Mouse (Mus musculus): ENCODE data around the gene Cmc2.

The Cmc2 gene

GRCm38 (mm10) chr8:116905836-116906235 lies 15.4 kb downstream of the Cmc2 start:
- DNase-seq (ENCODE audit: low spot score in 2 of 2), result no peak

GRCm38 (mm10) chr8:116905252-116905651 lies 16.0 kb downstream of the Cmc2 start:
- no peak for DNase-seq (ENCODE audit: low spot score in 2 of 2)

DNA sequence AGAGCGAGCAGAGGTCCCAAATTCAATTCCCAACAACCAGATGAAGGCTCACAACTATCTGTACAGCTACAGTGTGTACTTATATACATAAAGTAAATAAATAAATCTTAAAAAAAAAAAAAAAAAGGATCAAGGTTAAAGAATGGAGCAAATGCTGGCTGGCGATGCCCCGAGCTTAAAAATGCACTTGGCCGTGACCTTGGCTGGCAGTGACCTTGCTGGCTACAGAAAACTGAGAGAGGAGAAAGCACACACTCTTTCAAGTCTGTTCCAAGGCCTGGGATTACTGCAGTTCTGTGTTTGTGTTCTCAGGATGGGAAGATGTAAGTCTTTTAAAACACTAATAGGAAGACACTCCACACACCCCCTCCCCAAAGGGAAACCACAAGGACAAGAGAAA lies 16.5 kb downstream of the Cmc2 start:
- no peak for DNase-seq (ENCODE audit: low spot score in 2 of 2)

DNA sequence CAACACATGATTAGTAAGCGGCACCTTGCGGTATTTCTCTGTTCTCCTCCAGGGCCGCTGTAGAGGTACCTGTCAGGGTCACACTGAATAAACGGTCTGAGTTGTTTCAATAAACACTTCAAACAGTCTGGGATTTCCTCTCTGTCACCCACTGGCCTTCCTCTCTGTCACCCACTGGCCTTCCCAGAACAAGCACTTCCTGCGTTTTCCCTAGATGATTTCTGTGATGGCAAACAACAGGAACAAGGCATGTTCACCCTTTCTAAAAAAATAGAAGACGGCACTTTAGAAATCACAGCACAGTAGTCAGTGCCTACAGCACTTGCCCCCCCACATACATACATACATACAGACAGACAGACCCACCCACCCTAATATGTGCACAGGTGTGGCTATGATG lies 25.7 kb downstream of the Cmc2 start:
- no peak for DNase-seq (ENCODE audit: low spot score in 2 of 2)

GRCm38 (mm10) chr8:116893938-116894337 lies 27.3 kb downstream of the Cmc2 start:
- no peak for DNase-seq (ENCODE audit: low spot score in 2 of 2)

- no peak for DNase-seq (ENCODE audit: low spot score in 2 of 2)
These were observed 28.6 kb downstream of the Cmc2 start for GRCm38 (mm10) chr8:116892636-116893035.

- no peak for DNase-seq (ENCODE audit: low spot score in 2 of 2)
These were observed 29.1 kb downstream of the Cmc2 start for GRCm38 (mm10) chr8:116892130-116892529.

- no peak for DNase-seq (ENCODE audit: low spot score in 2 of 2)
These were observed 29.8 kb downstream of the Cmc2 start for GRCm38 (mm10) chr8:116891446-116891845.

GRCm38 (mm10) chr8:116887813-116888212 lies 33.4 kb downstream of the Cmc2 start:
- DNase-seq (ENCODE audit: low spot score in 2 of 2), result no peak

DNA sequence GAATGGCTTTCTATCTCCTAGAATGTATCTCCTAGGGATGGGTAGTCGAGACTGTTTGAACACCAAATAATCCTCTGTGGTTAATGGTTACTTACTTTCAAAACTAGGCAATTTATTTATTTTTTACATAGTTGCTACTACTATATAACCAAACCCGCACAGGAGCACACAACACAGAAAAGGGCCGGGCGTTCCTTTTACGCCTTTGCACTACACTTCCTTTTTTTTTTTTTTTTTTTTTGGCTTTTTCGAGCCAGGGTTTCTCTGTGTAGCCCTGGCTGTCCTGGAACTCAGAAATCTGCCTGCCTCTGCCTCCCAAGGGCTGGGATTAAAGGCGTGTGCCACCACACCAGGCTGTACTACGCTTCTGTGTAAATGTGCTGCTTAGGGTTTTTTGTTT lies 39.9 kb downstream of the Cmc2 start:
- DNase-seq (ENCODE audit: low spot score in 2 of 2), result no peak

- no peak for DNase-seq (ENCODE audit: low spot score in 2 of 2)
These were observed 45.3 kb downstream of the Cmc2 start for GRCm38 (mm10) chr8:116875798-116876450.

GRCm38 (mm10) chr8:116873986-116874385 lies 47.3 kb downstream of the Cmc2 start:
- DNase-seq (ENCODE audit: low spot score in 2 of 2), result no peak

DNA sequence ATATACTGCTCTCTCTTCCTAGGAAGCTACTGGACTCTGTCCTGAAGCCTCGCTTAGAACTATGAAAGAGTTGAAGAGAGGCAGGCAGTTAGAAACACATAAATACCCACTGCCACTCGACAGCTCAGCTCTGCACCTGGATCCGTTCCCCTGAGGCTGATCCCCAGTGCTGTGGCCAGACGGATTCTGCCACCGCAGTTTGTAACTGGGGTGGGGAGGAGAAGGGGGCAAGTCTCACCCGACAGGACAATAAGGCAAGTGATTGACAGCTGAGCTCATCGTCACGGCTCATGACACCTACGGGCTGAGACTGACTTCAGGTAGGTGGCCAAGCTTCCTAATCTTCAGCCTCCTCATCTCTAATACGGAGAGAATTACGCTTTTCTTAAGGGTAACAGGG lies 47.7 kb downstream of the Cmc2 start:
- DNase-seq (ENCODE audit: low spot score in 2 of 2), result no peak

DNA sequence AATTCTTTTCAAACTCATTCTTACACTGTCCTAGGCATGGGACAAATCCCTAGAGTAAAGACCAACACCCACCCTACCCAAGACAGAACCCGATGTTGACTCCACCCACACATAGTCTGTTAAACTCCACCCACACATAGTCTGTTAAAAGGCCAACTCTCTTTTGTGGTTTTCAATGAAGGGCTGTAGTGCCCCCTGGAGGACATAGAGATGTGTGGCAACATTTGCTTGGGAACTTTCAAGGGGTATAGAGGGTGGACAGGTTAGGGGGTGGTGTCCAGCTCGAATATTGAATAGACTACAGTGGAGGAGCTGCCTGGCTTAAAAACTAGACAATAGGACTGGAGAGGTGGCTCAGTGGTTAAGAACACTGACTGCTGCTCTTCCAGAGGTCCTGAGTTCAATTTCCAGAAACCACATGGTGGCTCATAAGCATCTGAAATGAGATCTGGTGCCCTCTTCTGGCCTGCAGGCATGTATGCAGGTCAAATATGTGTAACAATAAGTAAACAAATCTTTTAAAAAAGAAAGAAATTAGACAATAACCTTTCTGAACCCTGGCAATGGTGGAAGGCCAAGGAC lies 48.4 kb downstream of the Cmc2 start:
- peak in 1 of 2 experiments; percentile 22 for DNase-seq (ENCODE audit: low spot score in 2 of 2)

GRCm38 (mm10) chr8:116868699-116869098 lies 52.6 kb downstream of the Cmc2 start:
- DNase-seq (ENCODE audit: low spot score in 2 of 2), result peak; percentile 56 to 69

GRCm38 (mm10) chr8:116867321-116867720 lies 53.9 kb downstream of the Cmc2 start:
- DNase-seq (ENCODE audit: low spot score in 2 of 2), result no peak

GRCm38 (mm10) chr8:116866118-116866903 lies 54.9 kb downstream of the Cmc2 start:
- peak in 1 of 2 experiments; percentile 28 for DNase-seq (ENCODE audit: low spot score in 2 of 2)

GRCm38 (mm10) chr8:116864514-116864913 lies 56.7 kb downstream of the Cmc2 start:
- DNase-seq (ENCODE audit: low spot score in 2 of 2), result no peak

GRCm38 (mm10) chr8:116864022-116864387 lies 57.2 kb downstream of the Cmc2 start:
- no peak for DNase-seq (ENCODE audit: low spot score in 2 of 2)

- peak; percentile 59 to 66 for DNase-seq (ENCODE audit: low spot score in 2 of 2)
These were observed 57.8 kb downstream of the Cmc2 start for GRCm38 (mm10) chr8:116863357-116864021.

GRCm38 (mm10) chr8:116862191-116862590 lies 59.1 kb downstream of the Cmc2 start:
- DNase-seq (ENCODE audit: low spot score in 2 of 2), result no peak

DNA sequence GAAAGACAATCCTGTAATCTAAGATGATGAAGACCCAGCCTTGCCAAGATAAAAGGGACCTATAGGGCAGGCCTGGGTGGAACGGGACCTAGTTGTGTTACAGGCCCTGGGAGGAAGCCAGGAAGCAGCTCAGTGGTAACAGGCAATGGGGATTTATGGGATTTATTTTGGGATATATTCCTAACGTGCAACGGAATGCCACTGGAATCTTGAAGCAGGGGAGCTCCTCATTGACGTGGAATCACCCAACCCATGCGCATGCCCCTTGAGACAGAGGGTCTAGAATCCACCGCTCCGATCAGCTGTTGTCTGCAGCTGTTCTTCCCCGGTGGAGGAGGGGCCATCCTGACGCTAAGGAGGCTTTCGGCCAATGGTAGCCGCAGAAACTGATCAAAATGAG lies 69.2 kb downstream of the Cmc2 start:
- no peak for DNase-seq (ENCODE audit: low spot score in 2 of 2)
